Mouse (Mus musculus) urinary bladder, postnatal 14 days (tissue): ENCODE data around the gene Usp1.
A peak's percentile ranks its signal among the peaks of the same experiment; 100 is the strongest.
"Not testable (repeated sequence)": the region's sequence is repeated elsewhere in the genome, so short reads cannot be mapped to it uniquely, and the experiment has no call there.

Source experiments
- DNase-seq: peaks from one replicate; pipeline ENCODE4 v3.0.0; 2021; ENCODE audit warnings: low spot score

The Usp1 gene

GRCm38 (mm10) chr4:98923568-98924070, at the start of gene Usp1:
TSS of gene Usp1 (plus strand) at chr4:98923810.
- no peak for DNase-seq

GRCm38 (mm10) chr4:98882706-98883105, 40.9 kb upstream of the Usp1 start:
- no peak for DNase-seq

GRCm38 (mm10) chr4:98886377-98886776, 37.2 kb upstream of the Usp1 start:
- no peak for DNase-seq

GRCm38 (mm10) chr4:98887148-98887547, 36.5 kb upstream of the Usp1 start:
- DNase-seq, result peak; percentile 50

GRCm38 (mm10) chr4:98910246-98910645, 13.4 kb upstream of the Usp1 start:
- no peak for DNase-seq

GRCm38 (mm10) chr4:98917724-98918123, 5.9 kb upstream of the Usp1 start:
- no peak for DNase-seq

GRCm38 (mm10) chr4:98918204-98918603, 5.4 kb upstream of the Usp1 start:
- no peak for DNase-seq

- DNase-seq, result no peak
These were observed 2.7 kb upstream of the Usp1 start for GRCm38 (mm10) chr4:98920896-98921295.

- no peak for DNase-seq
These were observed 1.5 kb upstream of the Usp1 start for GRCm38 (mm10) chr4:98922061-98922642.

- DNase-seq, result peak; percentile 97
These were observed 705 bp upstream of the Usp1 start for GRCm38 (mm10) chr4:98922643-98923567.

- no peak for DNase-seq
These were observed 678 bp downstream of the Usp1 start for GRCm38 (mm10) chr4:98924071-98924905.

GRCm38 (mm10) chr4:98924906-98925178, 1.2 kb downstream of the Usp1 start:
- DNase-seq, result no peak

- no peak for DNase-seq
These were observed 1.7 kb downstream of the Usp1 start for GRCm38 (mm10) chr4:98925250-98925781.

GRCm38 (mm10) chr4:98936036-98936435, 12.4 kb downstream of the Usp1 start:
- no peak for DNase-seq

- DNase-seq, result not testable (repeated sequence)
These were observed 14.6 kb downstream of the Usp1 start for GRCm38 (mm10) chr4:98938210-98938609.

GRCm38 (mm10) chr4:98950563-98950962, 27.0 kb downstream of the Usp1 start:
- no peak for DNase-seq

GRCm38 (mm10) chr4:98955986-98956385, 32.4 kb downstream of the Usp1 start:
- DNase-seq, result no peak

GRCm38 (mm10) chr4:98960243-98960642, 36.6 kb downstream of the Usp1 start:
- DNase-seq, result no peak

- DNase-seq, result no peak
These were observed 46.3 kb downstream of the Usp1 start for GRCm38 (mm10) chr4:98969946-98970345.

- DNase-seq, result no peak
These were observed 52.1 kb downstream of the Usp1 start for GRCm38 (mm10) chr4:98975741-98976140.

GRCm38 (mm10) chr4:98978288-98978687, 54.7 kb downstream of the Usp1 start:
- DNase-seq, result not testable (repeated sequence)

GRCm38 (mm10) chr4:98978693-98979092, 55.1 kb downstream of the Usp1 start:
- DNase-seq, result no peak
